Mouse (Mus musculus) inflammation-experienced regulatory T-cells (primary cell): Measurements from ENCODE around the gene Gm3259. TPM values are rescaled to one million over a fixed set of nuclear protein-coding genes. Genes with fewer than 3 reads are reported as not detected.

ENCODE experiments used
- polyA plus RNA-seq, 2 experiments: library from polyadenylated mRNA; unstranded; fragments of 100-300 nt; shearing (Covaris generic); gene quantifications; one replicate each; pipeline ENCODE4 v1.2.1; 2017

Gm3259 gene
- 1 to 10 TPM in 1 of 2 experiments, under 1 TPM in 1; 0.16 to 1.5 TPM for polyA plus RNA-seq

DNA sequence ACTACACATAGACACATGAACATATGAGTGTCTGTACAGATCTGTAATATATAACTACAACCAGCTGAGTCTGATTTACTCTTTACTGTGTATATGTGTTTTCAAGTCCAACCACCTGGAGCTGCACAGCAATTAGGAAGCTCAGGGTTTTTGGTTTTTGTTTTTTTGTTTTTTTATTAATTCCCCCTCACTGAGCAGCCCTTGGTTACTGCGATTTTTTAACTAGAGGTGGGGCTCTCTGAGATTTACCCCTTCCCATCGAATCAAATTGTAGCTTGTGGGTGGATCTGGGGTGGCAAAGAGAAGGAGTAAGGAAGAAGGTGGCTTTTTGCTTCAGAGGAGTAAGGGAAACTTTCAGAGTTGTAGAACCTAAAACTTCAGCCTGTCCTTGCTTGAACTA, at the start of gene Gm3259:
TSS of gene Gm3259 (plus strand) at position 301 of the 400 bp plus-strand sequence.

DNA sequence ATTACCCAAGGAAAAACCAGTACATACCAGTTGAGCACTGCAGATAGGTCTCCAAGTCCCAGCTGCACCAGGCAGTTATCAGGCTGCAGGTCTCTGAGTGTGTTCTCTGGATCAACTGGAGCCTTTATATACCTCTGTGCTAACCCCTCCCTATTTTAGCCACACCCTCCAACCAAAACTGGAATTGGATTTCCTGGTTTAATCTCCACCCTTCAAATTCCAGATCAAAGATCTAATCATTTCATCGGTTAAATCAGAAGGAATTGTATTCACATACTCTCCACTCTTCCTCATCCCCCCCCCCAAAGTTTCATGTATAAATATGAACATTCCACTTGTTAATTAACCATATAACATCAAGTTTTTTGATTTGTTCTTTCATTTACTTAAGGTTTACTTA, 33.0 kb upstream of the Gm3259 start, which contains the start of gene Gm10424:
TSS of gene Gm10424 (minus strand) at position 101 of the 400 bp plus-strand sequence.

Other genes starting within 250 kb of the Gm3259 start
- gene Gm7942, start 199.0 kb upstream of the Gm3259 start, polyA plus RNA-seq: 1 to 10 TPM in 1 of 2 experiments, not detected in 1; 1.4 TPM
- gene Gm16513, start 123.3 kb upstream of the Gm3259 start, polyA plus RNA-seq: 1 to 10 TPM; 1.6 to 8.0 TPM
- not detected for gene Gm10424, start 33.1 kb upstream of the Gm3259 start, polyA plus RNA-seq
- gene D5Ertd577e, start 150.9 kb downstream of the Gm3259 start, polyA plus RNA-seq: not detected
- under 1 TPM; 0.23 to 0.76 TPM for gene Gm3286, start 204.8 kb downstream of the Gm3259 start, polyA plus RNA-seq